Mouse (Mus musculus): ENCODE measurements around the gene Fn1. TPM values are rescaled to one million over a fixed set of nuclear protein-coding genes. Genes with fewer than 3 reads are reported as not detected.

The Fn1 gene
- polyA plus RNA-seq, 1 experiment from 2014 or later, result 64.7 TPM

DNA sequence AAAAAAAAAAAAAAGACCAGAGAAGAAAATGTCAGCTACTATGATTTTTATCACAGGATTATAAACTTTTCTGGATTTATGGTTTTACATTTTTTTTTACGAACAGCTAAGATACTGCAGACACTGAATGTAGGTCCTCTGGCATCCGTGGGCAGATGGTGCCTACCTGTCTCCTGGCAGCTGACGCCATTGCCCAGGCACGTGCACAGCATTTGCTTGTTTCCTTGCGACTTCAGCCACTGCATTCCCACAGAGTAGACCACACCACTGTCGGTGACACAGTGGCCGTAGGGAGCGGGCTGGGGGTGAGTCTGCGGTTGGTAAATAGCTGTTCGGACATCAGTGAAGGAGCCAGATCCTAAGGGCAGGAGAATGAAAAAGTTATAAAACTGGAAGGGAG is 10.2 kb downstream of the Fn1 start:
- Histone ChIP-seq H3K36me3 (ENCODE audit: control insufficient read depth, insufficient read depth, low read length) (peaks cover 11% of the 10 kb centered on the region), H3K9me3 (ENCODE audit: control insufficient read depth, low read length) (no peaks in the 10 kb centered on the region), H3K9ac (ENCODE audit: low read length) (no peak overlapping the region), H3K4me3 (ENCODE audit: low read depth, low read length) (no peak overlapping the region), H3K27ac (ENCODE audit: low read depth, low read length) (no peak overlapping the region), H3K27me3 (ENCODE audit: control insufficient read depth, insufficient read depth, low read length) (peaks cover 7% of the 10 kb centered on the region), H3K4me1 (ENCODE audit: control insufficient read depth, insufficient read depth, low read length) (no peaks in the 10 kb centered on the region), H3K4me2 (no peak overlapping the region)
- no peak for DNase-seq (ENCODE audit: low spot score, missing footprints)
- 95% methylated on average over 10 of the region's 10 CpGs for WGBS
- ATAC-seq (ENCODE audit: low FRiP score), result no peak

DNA sequence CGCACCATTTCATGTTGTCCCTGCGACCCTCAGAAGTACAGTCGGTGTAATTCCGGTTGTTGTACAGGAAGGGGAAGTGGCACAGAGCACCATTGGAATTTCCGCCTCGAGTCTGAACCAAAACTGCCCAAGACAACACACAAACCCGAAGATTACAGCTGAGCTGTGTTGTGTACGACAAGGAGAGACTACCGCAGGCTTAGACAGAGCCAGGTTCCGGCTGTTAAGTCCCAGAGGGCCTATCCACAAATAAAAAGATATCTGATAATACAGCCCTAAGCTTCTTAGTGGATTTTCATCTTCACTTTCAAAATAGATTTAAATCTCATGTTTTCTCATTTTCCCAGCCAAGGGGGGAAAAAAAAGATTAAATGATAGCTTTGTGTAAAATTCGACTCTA is 11.8 kb downstream of the Fn1 start:
- 76% methylated on average over 11 of the region's 11 CpGs for WGBS
- no peaks in the 10 kb centered on the region for H3K9me3 ChIP-seq (ENCODE audit: control insufficient read depth, low read length)
- peaks cover 7% of the 10 kb centered on the region for H3K27me3 ChIP-seq (ENCODE audit: control insufficient read depth, insufficient read depth, low read length)
- no peak overlapping the region for H3K9ac ChIP-seq (ENCODE audit: low read length)
- no peak for DNase-seq (ENCODE audit: low spot score, missing footprints)
- no peak overlapping the region for H3K4me2 ChIP-seq
- H3K4me3 ChIP-seq (ENCODE audit: low read depth, low read length), result no peak overlapping the region
- ATAC-seq (ENCODE audit: low FRiP score), result no peak
- H3K4me1 ChIP-seq (ENCODE audit: control insufficient read depth, insufficient read depth, low read length), result no peaks in the 10 kb centered on the region
- H3K36me3 ChIP-seq (ENCODE audit: control insufficient read depth, insufficient read depth, low read length), result peaks cover 13% of the 10 kb centered on the region
- no peak overlapping the region for H3K27ac ChIP-seq (ENCODE audit: low read depth, low read length)

DNA sequence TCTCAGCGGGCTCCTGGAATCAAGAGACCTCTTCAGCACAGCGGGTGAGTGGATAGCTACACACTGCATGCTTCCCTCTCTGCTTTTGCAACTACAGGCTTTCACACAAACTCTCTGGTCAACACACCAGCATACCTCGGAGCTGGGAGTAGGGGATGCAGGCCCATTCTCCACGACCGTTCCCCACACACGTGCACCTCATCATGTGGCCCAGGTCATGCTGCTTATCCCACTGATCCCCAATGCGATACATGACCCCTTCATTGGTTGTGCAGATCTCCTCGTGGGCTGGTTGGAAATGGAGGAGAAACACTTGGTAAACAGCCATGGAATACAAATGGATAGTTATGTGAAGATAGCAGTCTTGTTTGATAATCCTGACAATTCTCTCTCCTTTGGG is 12.8 kb downstream of the Fn1 start:
- WGBS, result 96% methylated on average over 8 of the region's 8 CpGs
- no peak overlapping the region for H3K27ac ChIP-seq (ENCODE audit: low read depth, low read length)

DNA sequence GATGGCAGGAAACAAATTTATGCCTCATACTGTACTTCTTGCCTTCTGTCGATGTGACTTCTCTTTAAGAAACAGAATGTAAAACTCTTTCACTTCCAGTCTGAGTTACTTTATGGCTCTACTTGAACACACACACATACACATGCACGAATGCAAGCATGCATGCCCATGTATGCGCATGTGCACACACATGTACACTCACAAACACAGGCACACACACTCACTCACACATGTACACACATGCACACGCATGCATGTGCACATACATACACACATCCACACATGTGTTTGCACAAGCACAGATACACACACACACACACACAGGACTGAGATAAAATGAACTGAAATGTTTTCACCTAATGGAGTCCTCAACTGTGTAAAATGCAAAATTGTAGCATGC is 16.3 kb downstream of the Fn1 start:
- WGBS, result 95% methylated on average over 4 of the region's 4 CpGs
- no peak overlapping the region for H3K27ac ChIP-seq (ENCODE audit: low read depth, low read length)
- no peak overlapping the region for H3K9ac ChIP-seq (ENCODE audit: low read length)
- H3K4me1 ChIP-seq (ENCODE audit: control insufficient read depth, insufficient read depth, low read length), result no peaks in the 10 kb centered on the region
- H3K27me3 ChIP-seq (ENCODE audit: control insufficient read depth, insufficient read depth, low read length), result no peaks in the 10 kb centered on the region
- DNase-seq (ENCODE audit: low spot score, missing footprints) (no peak), ATAC-seq (ENCODE audit: low FRiP score) (no peak)
- H3K9me3 ChIP-seq (ENCODE audit: control insufficient read depth, low read length), result no peaks in the 10 kb centered on the region
- no peak overlapping the region for H3K4me3 ChIP-seq (ENCODE audit: low read depth, low read length)
- no peak overlapping the region for H3K4me2 ChIP-seq
- peaks cover 9% of the 10 kb centered on the region for H3K36me3 ChIP-seq (ENCODE audit: control insufficient read depth, insufficient read depth, low read length)

More for the DNA sequence above, 12.8 kb downstream of the Fn1 start:
- H3K9me3 ChIP-seq (ENCODE audit: control insufficient read depth, low read length), result no peaks in the 10 kb centered on the region
- H3K9ac ChIP-seq (ENCODE audit: low read length), result no peak overlapping the region
- no peak overlapping the region for H3K4me3 ChIP-seq (ENCODE audit: low read depth, low read length)
- DNase-seq (ENCODE audit: low spot score, missing footprints) (no peak), ATAC-seq (ENCODE audit: low FRiP score) (no peak)
- H3K27me3 ChIP-seq (ENCODE audit: control insufficient read depth, insufficient read depth, low read length), result peaks cover 7% of the 10 kb centered on the region
- no peak overlapping the region for H3K4me2 ChIP-seq
- peaks cover 12% of the 10 kb centered on the region for H3K36me3 ChIP-seq (ENCODE audit: control insufficient read depth, insufficient read depth, low read length)
- no peaks in the 10 kb centered on the region for H3K4me1 ChIP-seq (ENCODE audit: control insufficient read depth, insufficient read depth, low read length)

DNA sequence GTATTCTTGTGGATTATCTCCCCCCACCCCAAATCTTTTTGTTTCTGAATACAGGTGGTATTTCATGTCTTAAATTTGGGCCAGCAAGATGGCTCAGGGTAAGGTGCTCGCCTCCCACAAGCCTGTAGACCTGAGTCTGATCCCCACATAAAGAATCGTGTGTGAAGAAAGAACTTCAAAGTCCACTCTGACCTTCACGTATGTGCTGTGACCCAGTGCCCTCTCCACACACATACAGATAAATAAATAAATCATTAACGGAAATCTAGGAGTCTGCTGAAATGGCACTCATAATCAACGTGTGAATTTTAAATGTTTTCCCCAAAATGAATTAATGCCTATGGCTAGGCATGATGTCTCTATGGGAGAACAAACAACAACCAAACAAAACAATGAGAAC is 16.9 kb downstream of the Fn1 start:
- no peak for DNase-seq (ENCODE audit: low spot score, missing footprints)
- WGBS, result 89% methylated on average over 5 of the region's 5 CpGs
- Histone ChIP-seq H3K27me3 (ENCODE audit: control insufficient read depth, insufficient read depth, low read length) (no peaks in the 10 kb centered on the region), H3K4me2 (no peak overlapping the region), H3K4me1 (ENCODE audit: control insufficient read depth, insufficient read depth, low read length) (no peaks in the 10 kb centered on the region), H3K27ac (ENCODE audit: low read depth, low read length) (no peak overlapping the region), H3K36me3 (ENCODE audit: control insufficient read depth, insufficient read depth, low read length) (peaks cover 9% of the 10 kb centered on the region), H3K9ac (ENCODE audit: low read length) (no peak overlapping the region), H3K9me3 (ENCODE audit: control insufficient read depth, low read length) (no peaks in the 10 kb centered on the region), H3K4me3 (ENCODE audit: low read depth, low read length) (no peak overlapping the region)
- ATAC-seq (ENCODE audit: low FRiP score), result no peak

DNA sequence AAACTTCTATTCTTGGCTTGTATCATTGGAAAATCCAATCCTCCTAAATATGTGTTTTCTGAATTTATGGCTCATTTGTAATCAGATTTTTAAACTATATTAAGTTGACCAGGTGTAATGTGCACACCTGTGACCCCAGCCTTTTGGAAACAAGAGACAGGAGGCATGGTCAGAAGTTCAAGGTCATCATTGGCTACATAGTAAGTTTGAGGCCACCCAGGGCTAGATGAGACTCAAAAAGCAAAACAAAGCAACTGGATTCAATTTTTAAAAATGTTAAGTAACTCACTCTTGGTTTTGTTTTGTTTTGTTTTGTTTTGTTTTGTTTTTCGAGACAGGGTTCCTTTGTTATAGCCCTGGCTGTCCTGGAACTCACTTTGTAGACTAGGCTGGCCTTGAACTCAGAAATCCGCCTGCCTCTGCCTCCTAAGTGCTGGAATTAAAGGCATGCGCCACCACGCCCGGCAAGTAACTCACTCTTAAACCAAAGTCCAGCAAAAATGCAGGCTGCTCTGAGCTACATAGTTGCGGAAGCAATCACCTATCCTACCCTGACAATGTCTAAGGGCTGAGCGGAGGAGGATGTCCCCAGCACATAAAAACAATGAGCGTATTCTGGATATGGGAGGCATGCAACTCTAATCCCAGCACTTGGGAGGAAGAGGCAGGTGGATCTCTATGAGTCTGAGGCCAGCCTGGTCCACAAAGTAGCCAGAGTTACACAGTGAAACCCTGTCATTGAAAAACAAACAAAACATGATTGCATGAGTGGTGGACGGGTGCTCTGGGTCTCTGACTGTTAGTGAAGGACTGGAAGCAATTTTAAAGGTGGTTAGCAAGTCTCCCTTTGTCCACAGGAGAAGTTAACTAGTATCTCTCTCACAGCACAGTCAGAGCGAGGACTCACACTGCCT is 17.6 kb downstream of the Fn1 start:
- DNase-seq (ENCODE audit: low spot score, missing footprints) (no peak), ATAC-seq (ENCODE audit: low FRiP score) (no peak)
- H3K27me3 ChIP-seq (ENCODE audit: control insufficient read depth, insufficient read depth, low read length), result no peaks in the 10 kb centered on the region
- H3K4me3 ChIP-seq (ENCODE audit: low read depth, low read length), result no peak overlapping the region
- peaks cover 9% of the 10 kb centered on the region for H3K36me3 ChIP-seq (ENCODE audit: control insufficient read depth, insufficient read depth, low read length)
- no peaks in the 10 kb centered on the region for H3K4me1 ChIP-seq (ENCODE audit: control insufficient read depth, insufficient read depth, low read length)
- WGBS, result 93% methylated on average over 10 of the region's 10 CpGs
- no peak overlapping the region for H3K27ac ChIP-seq (ENCODE audit: low read depth, low read length)
- H3K9ac ChIP-seq (ENCODE audit: low read length), result no peak overlapping the region
- H3K9me3 ChIP-seq (ENCODE audit: control insufficient read depth, low read length), result no peaks in the 10 kb centered on the region
- H3K4me2 ChIP-seq, result no peak overlapping the region

GRCm38 (mm10) chr1:71634471-71634981 is 18.5 kb downstream of the Fn1 start:
- no peak overlapping the region for H3K9ac ChIP-seq (ENCODE audit: low read length)
- 89% methylated on average over 6 of the region's 6 CpGs for WGBS
- H3K36me3 ChIP-seq (ENCODE audit: control insufficient read depth, insufficient read depth, low read length), result peaks cover 9% of the 10 kb centered on the region
- H3K27ac ChIP-seq (ENCODE audit: low read depth, low read length), result no peak overlapping the region
- no peak for DNase-seq (ENCODE audit: low spot score, missing footprints)
- no peaks in the 10 kb centered on the region for H3K9me3 ChIP-seq (ENCODE audit: control insufficient read depth, low read length)
- no peak for ATAC-seq (ENCODE audit: low FRiP score)
- H3K4me1 ChIP-seq (ENCODE audit: control insufficient read depth, insufficient read depth, low read length), result no peaks in the 10 kb centered on the region
- H3K4me2 ChIP-seq, result no peak overlapping the region
- no peak overlapping the region for H3K4me3 ChIP-seq (ENCODE audit: low read depth, low read length)
- no peaks in the 10 kb centered on the region for H3K27me3 ChIP-seq (ENCODE audit: control insufficient read depth, insufficient read depth, low read length)

DNA sequence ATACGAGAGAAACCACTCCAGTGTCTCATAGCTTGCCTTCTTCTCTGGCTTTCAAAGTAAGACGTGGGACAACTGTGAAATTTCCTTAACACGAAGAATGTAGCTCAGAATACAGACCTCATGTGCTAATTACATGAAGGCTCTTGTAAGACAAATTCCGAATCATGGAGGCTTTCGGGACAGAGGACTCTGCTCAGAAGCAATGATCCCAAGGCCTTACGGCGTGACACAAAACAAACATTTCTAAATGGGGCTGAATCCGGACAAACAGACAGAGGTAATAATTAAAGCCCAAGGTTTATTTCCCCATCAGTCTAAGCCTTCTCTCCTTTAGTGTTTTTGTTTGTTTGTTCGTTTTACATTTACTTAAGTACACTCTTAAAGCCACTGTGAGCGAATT is 20.6 kb downstream of the Fn1 start:
- Histone ChIP-seq H3K9me3 (ENCODE audit: control insufficient read depth, low read length) (no peaks in the 10 kb centered on the region), H3K36me3 (ENCODE audit: control insufficient read depth, insufficient read depth, low read length) (peaks cover 21% of the 10 kb centered on the region), H3K27me3 (ENCODE audit: control insufficient read depth, insufficient read depth, low read length) (no peaks in the 10 kb centered on the region), H3K27ac (ENCODE audit: low read depth, low read length) (no peak overlapping the region), H3K4me3 (ENCODE audit: low read depth, low read length) (no peak overlapping the region), H3K4me2 (no peak overlapping the region), H3K9ac (ENCODE audit: low read length) (no peak overlapping the region), H3K4me1 (ENCODE audit: control insufficient read depth, insufficient read depth, low read length) (no peaks in the 10 kb centered on the region)
- 86% methylated on average over 10 of the region's 10 CpGs for WGBS
- no peak for ATAC-seq (ENCODE audit: low FRiP score)
- DNase-seq (ENCODE audit: low spot score, missing footprints), result no peak

- Histone ChIP-seq H3K4me2 (no peak overlapping the region), H3K27me3 (ENCODE audit: control insufficient read depth, insufficient read depth, low read length) (no peaks in the 10 kb centered on the region), H3K9ac (ENCODE audit: low read length) (no peak overlapping the region), H3K4me3 (ENCODE audit: low read depth, low read length) (no peak overlapping the region), H3K27ac (ENCODE audit: low read depth, low read length) (no peak overlapping the region), H3K36me3 (ENCODE audit: control insufficient read depth, insufficient read depth, low read length) (peaks cover 21% of the 10 kb centered on the region), H3K9me3 (ENCODE audit: control insufficient read depth, low read length) (no peaks in the 10 kb centered on the region), H3K4me1 (ENCODE audit: control insufficient read depth, insufficient read depth, low read length) (no peaks in the 10 kb centered on the region)
- no peak for DNase-seq (ENCODE audit: low spot score, missing footprints)
- WGBS, result 86% methylated on average over 6 of the region's 6 CpGs
- no peak for ATAC-seq (ENCODE audit: low FRiP score)
These were observed 21.2 kb downstream of the Fn1 start for GRCm38 (mm10) chr1:71631811-71632210.
